25 mouse cellular contexts compared by ENCODE assay signal in the genomic region with DNA sequence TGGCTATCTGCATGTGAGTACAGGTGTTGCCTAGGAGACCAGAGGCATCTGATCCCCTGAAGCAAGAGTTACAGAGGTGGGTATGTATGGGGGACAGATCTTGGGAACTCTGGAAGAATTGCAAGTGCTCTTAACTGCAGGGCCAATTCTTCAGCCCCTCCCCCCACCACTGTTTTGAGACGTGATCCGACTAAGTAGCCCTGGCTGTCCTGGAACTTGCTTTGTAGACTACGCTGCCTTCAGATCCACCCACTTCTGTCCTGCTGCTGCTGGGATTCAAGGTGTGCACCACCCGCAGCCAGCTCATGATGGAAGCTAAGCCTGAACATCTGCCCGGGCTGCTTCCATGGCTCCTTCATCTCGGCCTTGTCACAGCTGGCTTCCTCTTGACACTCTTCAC.
DNase-seq lines count a peak whose midpoint lies in the region; ATAC-seq and TF ChIP-seq lines count a peak whose summit lies in the region.
"Had no signal": no experiment of that assay in that cellular context is flagged by ENCODE, and none has a peak within 500 bp of the region (broad histone marks: within the 10 kb centered on the region; RNA-seq: fewer than 3 reads in every experiment).

No protein-coding gene starts in this region.

- TF ChIP-seq CTCF in E14TG2a.4 (conservative IDR thresholded peaks at IDR 0.05; ENCODE audit: low read length) (no peak), ES-Bruce4 (IDR thresholded peaks at IDR 0.05; ENCODE audit: low read depth, low read length) (no peak)

- DNase-seq in R1 (ENCODE audit: low read depth, low spot score) (peak; percentile 53), adipocyte (ENCODE audit: low spot score) (no peak)
- no peak for DNase-seq in embryonic facial prominence, embryonic 10.5 days (ENCODE audit: low spot score)
- no peak for DNase-seq in right cerebral cortex, postnatal 10 days (ENCODE audit: low spot score in 2 of 2)
- DNase-seq in testis, postnatal 14 days (ENCODE audit: low spot score): no peak
- DNase-seq in midbrain, embryonic 11.5 days (ENCODE audit: low spot score, missing footprints): no peak
- DNase-seq: adrenal gland, adult 2 months; adrenal gland, postnatal 10 days; adrenal gland, postnatal 25 days; cerebellum, adult 11 months; cerebellum, adult 18-20 months; cerebellum, adult 8-10 months; cerebellum, adult 9-11 months; cerebellum, postnatal 14 days; cerebellum, postnatal 36 days; embryo, embryonic 11 days; forebrain, postnatal 0 days had no signal

- H3K4me3 ChIP-seq in E14TG2a.4 (replicated peaks; ENCODE audit: low read length) (0 out of 2 replicates have a peak overlapping the region, but pooled peaks have one; percentile 13), ES-Bruce4 (ENCODE audit: low read depth, low read length) (no peak overlapping the region)
- H3K4me3 ChIP-seq in embryonic facial prominence, embryonic 10.5 days: no peak overlapping the region
- no peak overlapping the region for H3K4me3 ChIP-seq in midbrain, embryonic 11.5 days (ENCODE audit: low read depth, low read length)
- H3K4me3 ChIP-seq: embryonic facial prominence, embryonic 12.5 days; forebrain, embryonic 12.5 days had no signal

- no peak overlapping the region for H3K9ac ChIP-seq in ES-Bruce4 (ENCODE audit: low read depth, poor library complexity, severe bottlenecking)
- H3K9ac ChIP-seq in midbrain, embryonic 11.5 days (ENCODE audit: low read length): no peak overlapping the region
- H3K9ac ChIP-seq: embryonic facial prominence, embryonic 12.5 days; forebrain, embryonic 12.5 days; forebrain, postnatal 0 days had no signal

- H3K4me2 ChIP-seq in midbrain, embryonic 11.5 days: no peak overlapping the region
- H3K4me2 ChIP-seq: embryonic facial prominence, embryonic 12.5 days; forebrain, embryonic 12.5 days had no signal

- H3K9me3 ChIP-seq in E14TG2a.4 (ENCODE audit: low read length): no peaks in the 10 kb centered on the region
- no peaks in the 10 kb centered on the region for H3K9me3 ChIP-seq in ES-Bruce4 (replicated peaks; ENCODE audit: control insufficient read depth, insufficient read depth, low read length, poor library complexity, severe bottlenecking)
- H3K9me3 ChIP-seq in embryonic facial prominence, embryonic 10.5 days: no peaks in the 10 kb centered on the region
- no peaks in the 10 kb centered on the region for H3K9me3 ChIP-seq in midbrain, embryonic 11.5 days (ENCODE audit: control insufficient read depth, low read length)
- H3K9me3 ChIP-seq: embryonic facial prominence, embryonic 12.5 days; forebrain, embryonic 12.5 days had no signal

- TF ChIP-seq EP300 in ES-Bruce4 (IDR thresholded peaks at IDR 0.05; ENCODE audit: insufficient read depth, low read depth, low read length): 0 out of 2 replicates have a peak, but pooled peaks have one; percentile 22

- H3K27me3 ChIP-seq in E14TG2a.4 (ENCODE audit: insufficient read depth, low read length): peaks cover 84% of the 10 kb centered on the region
- no peaks in the 10 kb centered on the region for H3K27me3 ChIP-seq in ES-Bruce4 (ENCODE audit: control insufficient read depth, insufficient read depth, low read length, poor library complexity, severe bottlenecking)
- peaks cover 98% of the 10 kb centered on the region for H3K27me3 ChIP-seq in embryonic facial prominence, embryonic 10.5 days (replicated peaks; ENCODE audit: low read depth, poor library complexity, severe bottlenecking)
- peaks cover 98% of the 10 kb centered on the region for H3K27me3 ChIP-seq in midbrain, embryonic 11.5 days (ENCODE audit: control insufficient read depth, insufficient read depth, low read length)

- H3K27ac ChIP-seq in ES-Bruce4 (ENCODE audit: insufficient read depth, low read length): no peak overlapping the region
- H3K27ac ChIP-seq in embryonic facial prominence, embryonic 10.5 days (replicated peaks): 0 out of 2 replicates have a peak overlapping the region, but pooled peaks have one; percentile 5
- H3K27ac ChIP-seq in midbrain, embryonic 11.5 days (ENCODE audit: low read depth, low read length): no peak overlapping the region
- H3K27ac ChIP-seq: embryonic facial prominence, embryonic 12.5 days; forebrain, embryonic 12.5 days had no signal

- 28% methylated on average over 6 of the region's 6 CpGs for WGBS in embryonic facial prominence, embryonic 10.5 days
- 17% methylated on average over 6 of the region's 6 CpGs for WGBS in midbrain, embryonic 11.5 days

- no peak for TF ChIP-seq POLR2A in ES-Bruce4 (IDR thresholded peaks at IDR 0.05; ENCODE audit: insufficient read depth, low read length)

- peaks cover 98% of the 10 kb centered on the region for H3K4me1 ChIP-seq in E14TG2a.4 (replicated peaks; ENCODE audit: low read depth, low read length)
- peaks cover 9% of the 10 kb centered on the region for H3K4me1 ChIP-seq in ES-Bruce4 (ENCODE audit: control insufficient read depth, insufficient read depth, low read length)
- peaks cover 84% of the 10 kb centered on the region for H3K4me1 ChIP-seq in embryonic facial prominence, embryonic 10.5 days
- H3K4me1 ChIP-seq in midbrain, embryonic 11.5 days (ENCODE audit: control insufficient read depth, insufficient read depth, low read length): peaks cover 11% of the 10 kb centered on the region

- H3K36me3 ChIP-seq in E14TG2a.4 (ENCODE audit: insufficient read depth, low read length): no peaks in the 10 kb centered on the region
- no peaks in the 10 kb centered on the region for H3K36me3 ChIP-seq in ES-Bruce4 (ENCODE audit: control insufficient read depth, insufficient read depth, low read length, poor library complexity, severe bottlenecking)
- no peaks in the 10 kb centered on the region for H3K36me3 ChIP-seq in embryonic facial prominence, embryonic 10.5 days (replicated peaks)
- no peaks in the 10 kb centered on the region for H3K36me3 ChIP-seq in midbrain, embryonic 11.5 days (ENCODE audit: control insufficient read depth, insufficient read depth, low read length)
- H3K36me3 ChIP-seq: embryonic facial prominence, embryonic 12.5 days; forebrain, embryonic 12.5 days; G1E had no signal

- no peak for ATAC-seq in midbrain, embryonic 11.5 days (ENCODE audit: low FRiP score)
- ATAC-seq: activated CD4-positive, CD25-positive, alpha-beta regulatory T cell, adult 4 months; forebrain, embryonic 14.5 days; forebrain, postnatal 0 days; Patski had no signal
